Mouse (Mus musculus) midbrain, postnatal 0 days (tissue): Measurements from ENCODE around the gene Anxa4. TPM values are rescaled to one million over a fixed set of nuclear protein-coding genes. Genes with fewer than 3 reads are reported as not detected.

ENCODE experiments used
- ATAC-seq: fragments of 200-750 bp; cut with Nextera tagmentation; 2 replicates; pipeline ENCODE4 v1.8.0; 2017; ENCODE audit warnings: moderate number of reproducible peaks, mild to moderate bottlenecking, moderate TSS enrichment, moderate library complexity; ENCODE audit not compliant: low FRiP score
- DNase-seq: peaks from one replicate; pipeline ENCODE4 v3.0.0-alpha.2; 2015; ENCODE audit warnings: low spot score
- H3K27ac ChIP-seq: fragments of 300-500 bp; sonication (generic); 2 replicates; pipeline ENCODE4 v1.5.1; 2014; ENCODE audit warnings: low read depth, mild to moderate bottlenecking, low read length, mixed read lengths
- H3K27me3 ChIP-seq: fragments of 300-500 bp; sonication (generic); 2 replicates; pipeline ENCODE4 v1.6.1; 2014; ENCODE audit warnings: low read length, control low read depth, mixed read lengths; ENCODE audit not compliant: insufficient read depth
- H3K36me3 ChIP-seq: fragments of 300-500 bp; sonication (generic); 2 replicates; pipeline ENCODE4 v1.6.1; 2014; ENCODE audit warnings: low read length, control low read depth, mixed read lengths; ENCODE audit not compliant: insufficient read depth
- H3K4me1 ChIP-seq: fragments of 300-500 bp; sonication (generic); 2 replicates; pipeline ENCODE4 v1.6.1; 2014; ENCODE audit warnings: mild to moderate bottlenecking, control low read depth, antibody characterized with exemption, low read length, mixed read lengths; ENCODE audit not compliant: insufficient read depth
- H3K4me2 ChIP-seq: fragments of 300-500 bp; sonication (generic); 2 replicates; pipeline ENCODE4 v1.6.1; 2014; ENCODE audit warnings: low read depth, mild to moderate bottlenecking, low read length, mixed read lengths; ENCODE audit not compliant: poor library complexity, severe bottlenecking
- H3K4me3 ChIP-seq: fragments of 300-500 bp; sonication (generic); 2 replicates; pipeline ENCODE4 v1.5.1; 2014; ENCODE audit warnings: low read depth, mild to moderate bottlenecking, low read length, moderate library complexity
- H3K9ac ChIP-seq: fragments of 300-500 bp; sonication (generic); replicated peaks from 2 replicates; pipeline ENCODE4 v1.6.1; 2014; ENCODE audit warnings: mild to moderate bottlenecking, low read length, moderate library complexity, mixed read lengths; ENCODE audit not compliant: poor library complexity, severe bottlenecking
- H3K9me3 ChIP-seq: fragments of 300-500 bp; sonication (generic); 2 replicates; pipeline ENCODE4 v1.6.1; 2016; ENCODE audit warnings: low read length, control low read depth
- CTCF ChIP-seq: IDR thresholded peaks from 2 replicates; pipeline ENCODE4 v1.5.1; 2016; ENCODE audit warnings: antibody characterized with exemption, mild to moderate bottlenecking
- WGBS: fragments of 180-500 bp; shearing (Covaris S2); extraction: QIAGEN DNeasy Blood & Tissue Kit; methylation state at CpG from one replicate; pipeline ENCODE4 v1.1.7; 2014; 5-methylcytosine and 5-hydroxymethylcytosine counted together
- polyA plus RNA-seq: library from polyadenylated mRNA; unstranded; fragments of >200 nt; fragmentation: Nextera tagmentation; extraction: Ambion mirVana; gene quantifications from 2 replicates; pipeline ENCODE4 v1.2.1, GENCODE M21; 2015
- total RNA-seq: library from RNA; depleted of rRNA; stranded (reverse); fragments of >200 nt; gene quantifications from 2 replicates; pipeline ENCODE4 v1.2.3, GENCODE M21; 2014

Gene Anxa4
- total and polyA plus RNA-seq, 2 experiments from 2014 or later = 3.9 to 5.0 TPM

GRCm38 (mm10) chr6:86820690-86821089 lies 27.3 kb upstream of the Anxa4 start:
- ATAC-seq (no peak), DNase-seq (peak; percentile 28)
- WGBS = 64% methylated on average over 7 of the region's 7 CpGs
- Histone ChIP-seq H3K9ac (no peak overlapping the region), H3K27ac (no peak overlapping the region), H3K27me3 (no peaks in the 10 kb centered on the region), H3K4me2 (no peak overlapping the region), H3K4me3 (no peak overlapping the region), H3K4me1 (no peaks in the 10 kb centered on the region; the same call in 1 of the 2 replicates), H3K9me3 (no peaks in the 10 kb centered on the region), H3K36me3 (no peaks in the 10 kb centered on the region)
- TF ChIP-seq CTCF = peak; percentile 56

- no peak overlapping the region for H3K4me2 ChIP-seq
- DNase-seq = no peak
- no peak overlapping the region for H3K4me3 ChIP-seq
- no peak overlapping the region for H3K27ac ChIP-seq
- no peak for TF ChIP-seq CTCF
- H3K36me3 ChIP-seq = no peaks in the 10 kb centered on the region
- no peak overlapping the region for H3K9ac ChIP-seq
- no peaks in the 10 kb centered on the region; the same call in 1 of the 2 replicates for H3K4me1 ChIP-seq
- H3K27me3 ChIP-seq = no peaks in the 10 kb centered on the region
- H3K9me3 ChIP-seq = no peaks in the 10 kb centered on the region
- no peak for ATAC-seq
- 94% methylated on average over 5 of the region's 5 CpGs for WGBS
Observed at GRCm38 (mm10) chr6:86819926-86820325, 26.5 kb upstream of the Anxa4 start.

GRCm38 (mm10) chr6:86818914-86819313 lies 25.5 kb upstream of the Anxa4 start:
- no peaks in the 10 kb centered on the region for H3K9me3 ChIP-seq
- ATAC-seq = no peak
- no peaks in the 10 kb centered on the region; the same call in 1 of the 2 replicates for H3K4me1 ChIP-seq
- no peak overlapping the region for H3K27ac ChIP-seq
- no peak for TF ChIP-seq CTCF
- H3K27me3 ChIP-seq = no peaks in the 10 kb centered on the region
- no peak for DNase-seq
- H3K9ac ChIP-seq = no peak overlapping the region
- no peaks in the 10 kb centered on the region for H3K36me3 ChIP-seq
- 79% methylated on average over 4 of the region's 4 CpGs for WGBS
- H3K4me3 ChIP-seq = no peak overlapping the region
- H3K4me2 ChIP-seq = no peak overlapping the region

GRCm38 (mm10) chr6:86816586-86816985 lies 23.2 kb upstream of the Anxa4 start:
- H3K27ac ChIP-seq = no peak overlapping the region
- DNase-seq = peak; percentile 78
- H3K4me1 ChIP-seq = no peaks in the 10 kb centered on the region; the same call in 1 of the 2 replicates
- ATAC-seq = no peak
- H3K9me3 ChIP-seq = no peaks in the 10 kb centered on the region
- H3K9ac ChIP-seq = no peak overlapping the region
- no peaks in the 10 kb centered on the region for H3K36me3 ChIP-seq
- H3K4me2 ChIP-seq = no peak overlapping the region
- no peak overlapping the region for H3K4me3 ChIP-seq
- H3K27me3 ChIP-seq = no peaks in the 10 kb centered on the region
- 31% methylated on average over 8 of the region's 8 CpGs for WGBS
- TF ChIP-seq CTCF = peak; percentile 64

- no peak overlapping the region for H3K4me3 ChIP-seq
- H3K4me1 ChIP-seq = no peaks in the 10 kb centered on the region; the same call in 1 of the 2 replicates
- H3K36me3 ChIP-seq = no peaks in the 10 kb centered on the region
- peak; percentile 19; the same call in 1 of the 2 replicates for TF ChIP-seq CTCF
- 0 out of 2 replicates have a peak overlapping the region, but pooled peaks have one; percentile 26 for H3K27ac ChIP-seq
- no peaks in the 10 kb centered on the region for H3K27me3 ChIP-seq
- no peak overlapping the region for H3K9ac ChIP-seq
- H3K4me2 ChIP-seq = peak overlapping the region; percentile 26; the same call in 1 of the 2 replicates
- WGBS = 5% methylated on average over 7 of the region's 7 CpGs
- ATAC-seq (no peak), DNase-seq (peak; percentile 31)
- H3K9me3 ChIP-seq = no peaks in the 10 kb centered on the region
Observed at GRCm38 (mm10) chr6:86815436-86815835, 22.1 kb upstream of the Anxa4 start.

GRCm38 (mm10) chr6:86814926-86815325 lies 21.5 kb upstream of the Anxa4 start:
- DNase-seq (no peak), ATAC-seq (no peak)
- Histone ChIP-seq H3K4me3 (no peak overlapping the region), H3K36me3 (no peaks in the 10 kb centered on the region), H3K9ac (no peak overlapping the region), H3K27me3 (no peaks in the 10 kb centered on the region), H3K4me1 (peaks cover 3% of the 10 kb centered on the region), H3K4me2 (no peak overlapping the region), H3K27ac (peak overlapping the region; percentile 26; the same call in 1 of the 2 replicates), H3K9me3 (no peaks in the 10 kb centered on the region)
- TF ChIP-seq CTCF = no peak
- WGBS = 43% methylated on average over 3 of the region's 3 CpGs
